Mouse (Mus musculus) kidney, postnatal 0 days (tissue): Measurements from ENCODE around the gene Prss38. TPM values are rescaled to one million over a fixed set of nuclear protein-coding genes. Genes with fewer than 3 reads are reported as not detected.

Experiments used
- ATAC-seq: fragments of 200-750 bp; cut with Nextera tagmentation; replicated peaks from 2 replicates; pipeline ENCODE4 v1.8.0; 2017; ENCODE audit warnings: low read depth, moderate number of reproducible peaks, moderate TSS enrichment, moderate library complexity; ENCODE audit not compliant: low FRiP score
- DNase-seq: peaks from one replicate; pipeline ENCODE4 v3.0.0-alpha.2; 2016; ENCODE audit warnings: low spot score
- H3K27ac ChIP-seq: fragments of 300-500 bp; sonication (generic); 2 replicates; pipeline ENCODE4 v1.5.1; 2014; ENCODE audit warnings: mild to moderate bottlenecking
- H3K27me3 ChIP-seq: fragments of 300-500 bp; sonication (generic); 2 replicates; pipeline ENCODE4 v1.6.1; 2014; ENCODE audit warnings: low read length, mixed read lengths; ENCODE audit not compliant: insufficient read depth
- H3K36me3 ChIP-seq: fragments of 300-500 bp; sonication (generic); 2 replicates; pipeline ENCODE4 v1.6.1; 2014; ENCODE audit warnings: low read length, mixed read lengths; ENCODE audit not compliant: insufficient read depth
- H3K4me1 ChIP-seq: fragments of 300-500 bp; sonication (generic); replicated peaks from 2 replicates; pipeline ENCODE4 v1.6.1; 2014; ENCODE audit warnings: antibody characterized with exemption, low read length, mixed read lengths; ENCODE audit not compliant: insufficient read depth
- H3K4me2 ChIP-seq: fragments of 300-500 bp; sonication (generic); 2 replicates; pipeline ENCODE4 v1.6.1; 2014; ENCODE audit warnings: mild to moderate bottlenecking, low read length, moderate library complexity, mixed read lengths
- H3K4me3 ChIP-seq: fragments of 300-500 bp; sonication (generic); replicated peaks from 2 replicates; pipeline ENCODE4 v1.5.1; 2014; ENCODE audit warnings: low read depth, low read length
- H3K9ac ChIP-seq: fragments of 300-500 bp; sonication (generic); 2 replicates; pipeline ENCODE4 v1.6.1; 2014; ENCODE audit warnings: low read depth, low read length
- H3K9me3 ChIP-seq: fragments of 300-500 bp; sonication (generic); replicated peaks from 2 replicates; pipeline ENCODE4 v1.6.1; 2016; ENCODE audit warnings: low read length, inconsistent platforms, mixed read lengths
- CTCF ChIP-seq: IDR thresholded peaks from 2 replicates; pipeline ENCODE4 v1.5.1; 2016; ENCODE audit warnings: antibody characterized with exemption, low read depth, mild to moderate bottlenecking, moderate library complexity
- WGBS: fragments of 180-500 bp; shearing (Covaris S2); extraction: QIAGEN DNeasy Blood & Tissue Kit; methylation state at CpG from one replicate; pipeline ENCODE4 v1.1.7; 2014; 5-methylcytosine and 5-hydroxymethylcytosine counted together
- microRNA-seq: library from miRNA; unstranded; fragments of <30 nt; microRNA quantifications from one replicate; pipeline ENCODE4, GENCODE M21; 2016
- polyA plus RNA-seq: library from polyadenylated mRNA; unstranded; fragments of >200 nt; fragmentation: Nextera tagmentation; extraction: Ambion mirVana; gene quantifications from 2 replicates; pipeline ENCODE4 v1.2.1, GENCODE M21; 2015

The Prss38 gene
- polyA plus RNA-seq, 1 experiment from 2014 or later = not detected

DNA sequence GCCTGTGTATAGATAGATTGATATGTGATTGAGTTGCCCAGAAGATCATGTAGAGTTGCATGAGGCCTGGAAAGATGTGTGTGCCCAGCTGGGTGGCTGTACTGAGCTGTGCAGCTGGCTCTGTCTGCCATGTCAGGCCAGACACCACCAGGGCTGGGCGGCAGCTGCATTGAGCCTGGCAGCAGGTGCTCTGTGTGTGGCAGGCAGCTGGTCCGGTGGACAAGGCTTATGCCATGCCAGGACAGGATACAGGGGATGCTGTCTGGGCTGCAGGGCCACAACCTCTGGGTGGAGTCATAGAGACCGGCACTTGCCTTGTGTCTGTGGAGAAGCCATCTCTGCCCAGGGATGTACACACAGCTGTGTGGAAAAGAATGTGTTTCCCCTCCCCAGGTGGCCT is 52.5 kb downstream of the Prss38 start:
- Histone ChIP-seq H3K9ac (0 out of 2 replicates have a peak overlapping the region, but pooled peaks have one; percentile 4), H3K4me3 (no peak overlapping the region), H3K27me3 (no peaks in the 10 kb centered on the region), H3K4me1 (no peaks in the 10 kb centered on the region), H3K4me2 (no peak overlapping the region), H3K36me3 (no peaks in the 10 kb centered on the region), H3K9me3 (no peaks in the 10 kb centered on the region), H3K27ac (no peak overlapping the region)
- no peak for TF ChIP-seq CTCF
- ATAC-seq = no peak
- no peak for DNase-seq
- WGBS = 85% methylated on average over 3 of the region's 3 CpGs

Small RNAs within 50 kb of the gene (microRNA-seq; reads per million reads assigned to microRNA genes)
- gene Gm24756 = not detected

Other genes with a start within 250 kb of the Prss38 start
- gene Obscn, start 239.3 kb downstream of the Prss38 start, polyA plus RNA-seq = 0.20 and 0.26 TPM in 2 replicates
- gene Iba57, start 211.9 kb downstream of the Prss38 start, polyA plus RNA-seq = 6.5 and 6.9 TPM in 2 replicates
- 1.2 TPM in 2 replicates for gene Gjc2, start 192.4 kb downstream of the Prss38 start, polyA plus RNA-seq
- gene Guk1, start 183.4 kb downstream of the Prss38 start, polyA plus RNA-seq = 127 and 135 TPM in 2 replicates
- 112 and 121 TPM in 2 replicates for gene Mrpl55, start 173.2 kb downstream of the Prss38 start, polyA plus RNA-seq
- gene 2310033P09Rik, start 167.3 kb downstream of the Prss38 start, polyA plus RNA-seq = 33.9 and 35.0 TPM in 2 replicates
- 670 and 713 TPM in 2 replicates for gene Arf1, start 147.4 kb downstream of the Prss38 start, polyA plus RNA-seq
- not detected in 2 replicates for gene Wnt3a, start 84.9 kb downstream of the Prss38 start, polyA plus RNA-seq
- 1.0 and 1.1 TPM in 2 replicates for gene Wnt9a, start 68.7 kb downstream of the Prss38 start, polyA plus RNA-seq
- gene Jmjd4, start 74.4 kb upstream of the Prss38 start, polyA plus RNA-seq = 9.2 and 9.4 TPM in 2 replicates
- gene Snap47, start 75.5 kb upstream of the Prss38 start, polyA plus RNA-seq = 90.6 and 98.3 TPM in 2 replicates
- 7.5 and 7.6 TPM in 2 replicates for gene Zfp867, start 96.8 kb upstream of the Prss38 start, polyA plus RNA-seq
- gene Zkscan17, start 151.1 kb upstream of the Prss38 start, polyA plus RNA-seq = 19.9 and 20.1 TPM in 2 replicates
- 0.09 and 0.10 TPM in 2 replicates for gene Nlrp3, start 165.9 kb upstream of the Prss38 start, polyA plus RNA-seq
- not detected in 2 replicates for gene Olfr222, start 200.6 kb upstream of the Prss38 start, polyA plus RNA-seq
- not detected in 2 replicates for gene Olfr223, start 217.6 kb upstream of the Prss38 start, polyA plus RNA-seq